Mouse (Mus musculus): ENCODE measurements around the gene Wipi2.

Wipi2 gene

DNA sequence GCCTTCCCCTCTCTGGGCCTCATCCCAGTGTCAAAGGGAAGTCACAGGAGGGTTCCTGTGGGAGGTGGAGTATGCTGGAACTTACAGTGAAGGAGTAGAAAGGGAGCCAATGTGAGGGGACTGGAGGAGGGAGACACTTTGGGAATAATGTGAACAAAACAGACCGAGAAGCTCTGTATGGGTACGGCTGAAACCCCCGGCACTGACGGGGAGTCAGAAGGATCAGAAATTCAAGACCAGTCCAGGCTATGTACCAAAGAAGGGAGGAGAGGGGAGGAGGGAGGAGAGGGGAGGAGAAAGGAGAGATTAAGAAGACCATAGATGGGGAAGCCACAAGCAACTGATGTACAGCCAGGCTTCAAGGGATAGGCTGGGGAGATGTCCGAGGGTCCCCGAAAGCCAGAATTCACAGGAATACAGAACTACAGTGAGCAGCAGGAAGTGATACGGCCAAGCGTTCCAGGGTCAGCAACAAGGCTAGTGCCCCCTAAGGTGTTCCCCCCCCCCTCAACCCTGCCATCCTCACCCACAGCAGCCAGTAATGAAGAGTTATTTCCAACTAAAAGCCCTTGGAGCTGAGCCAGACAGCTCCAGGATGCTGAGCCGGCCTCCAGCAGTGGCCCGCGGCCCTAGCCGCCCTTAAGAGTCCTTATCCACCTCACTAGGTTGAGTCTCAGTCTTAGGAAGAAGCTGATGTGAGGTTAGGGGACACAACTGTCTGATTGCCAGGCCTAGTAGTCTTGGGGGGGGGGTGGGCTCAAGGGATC, 65.7 kb downstream of the Wipi2 start:
- no peak for DNase-seq (ENCODE audit: low spot score)

DNA sequence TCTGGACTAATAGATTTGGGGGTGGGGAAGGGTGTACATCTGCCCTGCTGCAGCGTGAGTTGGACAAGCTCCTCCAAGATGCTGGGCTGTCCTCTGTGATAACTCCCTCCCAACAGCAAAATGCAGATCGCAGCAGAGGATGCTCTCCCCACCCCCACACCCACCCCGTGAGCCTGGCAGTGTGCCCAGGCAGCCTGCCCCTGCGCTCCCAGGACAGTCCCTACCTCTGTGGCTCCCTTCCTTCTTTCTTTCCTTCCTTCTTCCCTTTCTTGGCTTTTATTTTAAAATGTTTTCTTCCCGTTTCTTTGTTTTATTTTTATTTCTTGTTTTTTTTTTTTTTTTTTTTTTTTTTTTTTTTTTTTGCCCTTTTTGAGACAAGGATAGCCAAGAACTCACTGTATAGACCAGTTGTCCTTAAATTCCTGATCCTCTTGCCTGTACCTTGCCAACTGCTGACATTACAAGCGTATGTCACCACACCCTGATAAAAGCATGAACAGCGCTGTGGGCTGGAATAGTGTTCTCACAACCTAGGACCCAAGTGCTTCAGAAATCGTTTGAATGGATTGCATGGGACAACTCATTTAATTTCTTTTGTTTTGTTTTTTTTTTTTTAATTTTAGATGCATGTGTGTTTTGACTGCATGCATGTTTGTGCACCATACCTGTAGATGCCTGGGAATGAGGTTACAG, 66.4 kb downstream of the Wipi2 start:
- DNase-seq (ENCODE audit: low spot score) = no peak

DNA sequence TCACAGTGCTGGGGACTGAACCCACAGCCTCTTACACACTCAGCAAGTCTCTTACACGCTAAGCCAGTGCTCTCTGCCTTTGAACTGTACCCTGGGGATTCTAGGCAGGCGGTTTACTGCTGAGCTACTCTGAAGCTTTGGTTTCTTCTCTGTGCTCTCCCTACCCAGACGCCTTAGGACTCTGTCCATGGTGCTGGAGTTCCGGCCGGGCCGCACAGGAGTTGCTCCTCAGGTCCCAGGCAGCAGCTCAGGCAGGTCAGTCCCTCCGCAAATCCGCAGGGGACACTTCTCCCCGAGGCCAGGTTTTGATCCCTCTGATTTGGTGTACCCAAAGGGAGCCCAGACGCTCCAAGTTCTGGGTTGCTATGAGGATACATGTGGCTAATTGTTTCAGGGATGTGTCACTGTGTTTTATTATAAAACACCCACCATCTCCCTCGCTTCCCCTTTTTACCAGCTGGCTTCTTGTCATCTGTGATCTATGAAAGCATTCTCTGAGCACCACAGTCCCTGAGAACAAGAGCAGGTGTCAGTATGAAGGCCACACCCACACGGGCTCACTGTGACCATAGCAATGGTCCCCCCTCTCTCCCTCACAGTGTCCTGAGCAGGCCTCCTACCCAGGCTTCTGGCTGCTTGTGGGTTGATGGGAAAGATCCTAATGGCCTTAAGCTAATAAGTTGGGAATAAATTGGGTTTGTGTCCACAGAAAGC, 67.3 kb downstream of the Wipi2 start:
- peak; percentile 86 for DNase-seq (ENCODE audit: low spot score)

DNA sequence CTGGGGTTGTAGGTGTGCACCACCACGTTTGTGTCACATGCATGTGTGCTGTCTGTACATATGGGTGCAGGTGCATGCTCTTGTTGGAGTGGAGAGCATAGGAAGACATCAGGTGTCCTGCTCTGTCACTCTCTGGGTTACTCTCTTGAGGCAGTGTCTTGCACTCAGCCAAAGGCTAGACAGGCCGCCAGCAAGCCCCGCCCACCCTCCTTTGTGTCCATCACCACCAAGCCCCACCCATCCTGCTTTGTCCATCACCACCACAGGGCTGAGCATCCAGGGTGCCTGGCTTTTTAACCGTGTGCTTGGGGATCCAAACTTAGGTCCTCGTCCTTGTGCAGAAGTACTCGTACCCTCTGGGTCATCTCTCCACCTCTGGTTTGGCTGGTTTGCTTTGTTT, 68.8 kb downstream of the Wipi2 start:
- DNase-seq (ENCODE audit: low spot score) = no peak

DNA sequence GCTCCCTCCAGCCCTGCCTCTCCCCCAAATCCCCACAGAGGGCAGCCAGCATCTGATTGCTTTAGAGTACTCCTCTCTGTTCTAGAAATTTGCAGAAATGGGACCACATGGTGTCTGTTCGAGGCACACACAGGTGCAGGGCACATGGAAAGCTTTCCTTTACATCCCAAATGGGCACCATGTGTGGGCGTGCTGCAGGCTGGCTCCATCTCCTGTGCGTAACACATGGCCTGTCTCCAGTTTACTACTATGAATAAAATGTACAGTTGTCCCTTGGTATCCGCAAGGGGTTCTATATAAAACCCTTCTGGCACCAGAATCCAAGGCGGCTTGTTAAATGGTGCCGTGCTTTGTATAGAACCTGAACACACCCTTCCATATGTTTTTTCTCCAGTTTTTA, 69.4 kb downstream of the Wipi2 start:
- DNase-seq (ENCODE audit: low spot score) = no peak

DNA sequence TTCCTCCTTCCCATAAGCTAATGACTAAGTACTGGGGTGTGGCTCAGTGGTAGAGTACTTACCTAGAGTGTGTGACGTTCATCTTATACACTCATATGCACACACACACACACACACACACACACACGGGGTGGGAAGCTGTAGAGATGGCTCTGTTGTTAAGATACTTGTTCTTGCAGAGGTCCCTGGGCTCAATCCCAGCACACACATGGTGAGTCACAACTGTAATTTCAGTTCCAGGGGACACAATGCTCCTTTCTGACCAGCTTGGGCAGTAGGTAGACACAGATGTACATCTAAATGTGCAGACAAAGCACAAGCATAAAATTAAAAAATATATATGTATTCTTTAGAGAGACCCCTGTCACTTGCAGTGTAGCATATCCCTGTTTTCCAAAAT, 70.2 kb downstream of the Wipi2 start:
- DNase-seq (ENCODE audit: low spot score) = no peak

DNA sequence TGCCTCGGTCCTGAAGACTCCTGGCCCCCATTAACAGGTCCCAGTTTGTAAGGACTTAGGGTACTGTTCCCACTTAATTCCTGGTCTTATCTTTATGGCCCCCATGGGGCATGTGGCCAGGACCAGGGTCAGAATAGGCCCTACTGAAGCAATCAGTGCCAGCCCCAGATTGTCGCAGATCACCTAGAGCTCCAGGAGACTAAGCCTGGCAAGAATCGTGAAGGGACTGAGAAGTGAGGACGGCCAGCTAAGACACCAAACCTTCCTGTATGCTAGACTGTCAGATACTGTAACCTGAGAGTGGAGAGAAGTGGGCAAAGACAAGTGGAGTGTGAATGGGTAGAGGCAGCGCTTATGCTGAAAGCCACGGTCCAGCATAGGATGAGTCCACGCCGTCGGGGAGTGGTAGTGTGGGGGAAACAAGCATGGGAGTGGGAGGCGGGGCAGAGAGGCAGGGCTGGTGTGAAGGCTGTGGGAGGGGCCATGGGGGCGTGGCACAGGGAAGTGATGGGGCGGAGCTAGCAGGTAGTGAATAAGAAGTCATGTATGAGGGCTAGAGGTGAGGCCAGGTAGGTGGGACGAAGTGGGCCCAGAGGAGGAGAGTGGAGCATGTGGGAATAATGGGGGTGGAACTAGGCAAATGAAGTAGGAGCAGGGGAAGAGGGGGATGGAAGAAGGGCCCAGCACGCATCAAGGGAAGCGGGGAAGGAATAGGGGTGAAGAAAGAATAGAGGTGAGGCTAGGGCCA, 73.5 kb downstream of the Wipi2 start:
- peak; percentile 72 for DNase-seq (ENCODE audit: low spot score)

DNA sequence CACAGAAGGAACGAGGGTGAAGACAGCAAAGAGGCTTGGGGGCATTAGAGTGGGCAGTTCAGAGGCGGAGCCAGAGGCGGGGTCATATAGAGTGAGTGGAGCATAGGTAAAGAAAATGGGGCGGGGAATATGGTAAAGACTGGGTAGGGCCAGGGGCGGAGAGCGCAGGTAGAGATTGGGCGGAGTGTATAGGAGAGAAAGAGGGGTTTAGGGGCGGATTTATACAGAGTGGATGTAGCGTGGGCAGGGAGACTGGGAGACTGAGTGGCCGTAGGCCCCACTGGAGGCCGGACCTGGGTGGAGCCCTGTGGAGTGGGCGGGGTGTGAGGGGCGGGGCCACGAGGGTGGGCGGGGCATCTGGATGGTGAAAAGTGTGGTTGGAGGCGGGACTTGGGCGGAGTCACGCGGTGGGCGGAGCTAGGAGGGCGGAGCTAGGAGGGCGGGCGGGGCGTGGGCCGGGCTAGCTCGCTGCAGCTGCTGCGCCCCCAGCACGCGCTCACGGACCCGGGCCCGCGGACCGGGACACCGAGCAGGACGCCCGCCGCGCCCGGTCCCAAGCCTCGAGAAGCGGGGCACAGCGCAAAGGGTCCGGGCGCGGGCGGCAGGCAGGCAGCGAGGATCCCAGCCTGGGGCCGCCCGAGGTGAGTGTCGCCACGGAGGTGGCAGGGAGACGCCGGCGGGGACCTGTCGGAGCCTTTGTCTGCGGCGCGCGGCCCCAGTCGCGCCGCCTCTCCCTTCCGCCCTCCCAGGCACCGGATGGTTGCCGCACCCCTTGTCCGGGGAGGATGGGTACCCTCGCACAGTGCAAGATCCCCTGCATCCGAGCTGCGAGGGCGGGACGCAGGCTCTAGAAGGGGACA, 74.4 kb downstream of the Wipi2 start:
- DNase-seq (ENCODE audit: low spot score) = peak; percentile 76

DNA sequence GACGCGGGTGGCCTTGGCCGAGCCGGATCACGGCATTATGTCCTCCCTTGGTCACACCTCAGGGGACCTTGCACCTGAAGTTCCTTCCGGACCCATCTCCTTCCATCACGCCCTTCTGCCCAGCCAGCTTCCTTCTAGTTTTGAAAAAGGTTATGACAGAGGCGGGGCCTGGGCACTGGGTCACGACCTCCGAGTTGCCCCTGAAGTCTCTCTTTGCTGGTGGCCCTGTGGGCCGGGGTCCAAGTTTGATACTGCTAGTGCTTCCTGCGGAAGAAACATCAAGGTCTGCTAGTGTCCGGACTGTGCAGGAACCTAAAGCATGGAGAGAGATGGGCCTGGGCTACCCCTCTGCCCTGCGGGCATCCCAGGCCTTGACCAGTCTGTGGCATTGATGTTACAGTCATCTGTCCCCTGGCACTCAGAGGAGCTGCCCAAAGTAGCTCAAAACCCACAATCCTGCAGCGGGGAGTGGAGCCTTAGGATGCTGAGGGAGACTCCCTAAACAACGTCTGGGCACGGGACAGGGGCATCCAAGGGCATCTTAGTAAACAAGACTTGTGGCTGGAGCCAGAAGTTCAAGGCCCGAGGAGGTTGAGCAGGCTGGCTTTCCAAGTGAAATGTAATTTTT, 75.1 kb downstream of the Wipi2 start:
- DNase-seq (ENCODE audit: low spot score) = no peak

DNA sequence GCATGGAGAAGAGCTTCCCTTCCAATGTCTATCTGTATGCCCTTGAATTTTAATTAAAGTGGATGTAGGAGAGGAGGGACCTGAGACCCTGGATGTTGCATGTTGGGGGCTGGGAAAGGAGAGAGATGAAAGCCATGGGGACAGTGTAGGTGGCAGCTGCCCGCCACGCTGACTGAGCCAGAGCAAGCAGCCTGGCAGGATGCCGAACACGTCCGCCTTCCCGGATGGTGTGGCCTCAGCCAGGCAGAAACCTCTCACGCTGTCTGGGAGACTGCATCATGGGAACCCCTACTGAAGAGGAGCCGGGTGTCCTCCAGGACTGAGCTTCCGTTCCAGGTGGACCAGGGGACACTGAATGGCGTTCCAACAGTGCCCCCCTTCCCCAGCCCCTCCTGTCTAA, 76.1 kb downstream of the Wipi2 start:
- DNase-seq (ENCODE audit: low spot score) = no peak

DNA sequence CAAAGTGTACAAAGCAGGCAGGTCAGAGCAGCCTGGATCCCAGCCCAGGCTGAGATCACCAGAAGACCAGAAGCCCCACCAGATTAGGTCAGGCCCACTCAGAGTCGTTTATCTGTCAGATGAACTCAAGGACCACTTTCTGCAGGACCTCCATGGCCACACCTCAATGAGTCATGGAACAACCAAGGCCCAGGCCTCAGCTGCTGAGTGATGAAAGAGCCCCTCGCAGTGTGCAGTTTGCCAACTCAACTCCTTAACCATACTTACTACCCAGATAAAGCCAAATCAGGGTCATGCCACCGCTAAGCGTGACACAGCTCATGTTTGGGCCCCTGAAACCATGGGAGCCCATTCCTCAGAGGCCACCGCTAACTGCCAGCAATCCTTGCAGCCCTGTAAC, 80.2 kb downstream of the Wipi2 start:
- no peak for DNase-seq (ENCODE audit: low spot score)

DNA sequence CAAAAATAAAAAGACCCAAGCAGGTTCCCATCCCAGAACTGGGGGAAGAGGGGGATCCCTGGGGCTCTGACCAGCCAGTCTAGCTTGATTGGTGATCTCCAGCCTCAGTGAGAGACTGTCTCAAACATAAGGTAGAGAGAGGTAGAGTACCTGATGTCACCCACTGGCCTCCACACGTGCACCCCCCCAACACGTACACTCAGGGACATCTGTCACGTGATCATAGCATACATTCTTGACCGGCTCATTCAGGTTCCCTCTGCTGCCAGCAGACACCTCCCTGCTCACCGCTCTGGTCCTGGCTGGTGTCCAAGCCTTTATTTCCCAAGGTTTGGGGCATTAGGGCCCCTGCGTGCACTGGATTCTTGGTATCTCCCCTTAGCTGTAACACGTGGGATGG, 81.9 kb downstream of the Wipi2 start:
- DNase-seq (ENCODE audit: low spot score) = no peak

DNA sequence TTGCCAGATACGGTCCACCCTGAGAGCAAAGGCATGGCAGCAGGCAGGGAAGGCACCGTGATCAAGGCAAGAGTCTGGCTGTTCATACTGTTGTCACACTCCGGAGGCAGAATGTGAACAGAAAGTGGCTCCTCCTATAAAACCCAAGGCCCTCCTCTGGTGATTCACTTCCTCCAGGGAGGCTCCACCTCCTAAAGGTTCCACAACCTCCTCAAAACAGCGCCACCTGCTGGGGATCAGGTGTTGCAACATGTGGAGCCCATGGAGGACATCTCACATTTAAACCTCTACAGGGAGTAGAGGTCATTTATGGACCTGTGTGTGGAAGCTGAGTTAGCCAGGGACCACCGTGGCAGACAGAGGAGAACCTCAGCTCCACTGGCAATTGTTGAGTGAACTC, 84.9 kb downstream of the Wipi2 start:
- peak; percentile 61 for DNase-seq (ENCODE audit: low spot score)

DNA sequence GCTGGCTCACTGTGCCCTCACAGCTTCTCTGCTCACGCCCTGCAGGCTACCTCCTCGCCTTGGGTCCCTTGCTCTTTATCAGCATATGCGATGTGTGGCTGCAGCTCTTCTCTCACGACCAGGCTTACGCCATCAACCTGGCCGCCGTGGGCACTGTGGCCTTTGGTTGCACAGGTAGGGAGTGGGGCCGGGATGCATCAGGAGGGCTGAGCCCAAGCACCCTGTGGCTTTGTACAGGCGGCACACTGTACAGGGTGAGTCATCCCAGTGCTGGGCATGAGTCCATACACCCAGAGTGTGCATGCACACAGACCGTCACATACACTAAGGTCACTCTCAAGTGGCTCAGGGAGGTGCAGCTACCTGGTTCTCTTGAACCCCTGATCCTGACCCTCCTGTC, 86.5 kb downstream of the Wipi2 start:
- no peak for DNase-seq (ENCODE audit: low spot score)

DNA sequence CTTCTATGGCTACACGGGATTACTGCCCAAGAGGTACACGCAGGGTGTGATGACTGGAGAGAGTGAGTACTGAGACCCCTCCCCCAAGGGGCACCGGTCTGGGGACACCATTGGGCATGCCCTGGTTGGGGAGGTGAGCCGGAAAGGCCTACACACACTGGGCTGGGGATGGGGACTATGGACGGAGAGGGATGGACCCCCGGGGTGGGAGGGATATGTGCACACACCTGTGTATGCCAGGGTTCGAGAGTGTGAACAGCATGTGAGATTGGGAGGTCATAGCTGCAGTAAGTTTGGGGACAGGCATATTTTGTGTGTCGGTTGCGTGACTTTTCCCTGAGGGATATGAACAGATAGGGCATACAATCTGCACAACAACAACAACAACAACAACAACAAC, 87.6 kb downstream of the Wipi2 start:
- DNase-seq (ENCODE audit: low spot score) = no peak

DNA sequence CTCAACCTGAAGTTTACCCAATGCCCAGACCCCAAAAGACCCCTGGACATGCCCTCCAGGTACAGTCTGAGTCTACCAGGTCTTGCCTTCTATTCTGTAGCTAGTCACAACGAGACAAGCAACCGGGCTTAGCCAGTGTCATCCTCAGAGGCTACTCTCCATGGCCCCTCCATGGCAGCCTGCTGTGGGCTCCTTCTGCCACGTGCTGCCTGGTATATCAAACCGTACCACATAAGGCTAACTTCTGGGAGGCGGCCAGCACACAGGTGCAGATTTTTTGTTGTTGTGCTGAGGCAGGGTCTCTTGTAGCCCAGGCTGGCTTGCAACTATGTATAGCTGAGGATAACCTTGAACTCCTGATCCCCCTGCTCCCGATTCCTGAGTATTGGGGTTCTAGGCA, 88.6 kb downstream of the Wipi2 start:
- no peak for DNase-seq (ENCODE audit: low spot score)

DNA sequence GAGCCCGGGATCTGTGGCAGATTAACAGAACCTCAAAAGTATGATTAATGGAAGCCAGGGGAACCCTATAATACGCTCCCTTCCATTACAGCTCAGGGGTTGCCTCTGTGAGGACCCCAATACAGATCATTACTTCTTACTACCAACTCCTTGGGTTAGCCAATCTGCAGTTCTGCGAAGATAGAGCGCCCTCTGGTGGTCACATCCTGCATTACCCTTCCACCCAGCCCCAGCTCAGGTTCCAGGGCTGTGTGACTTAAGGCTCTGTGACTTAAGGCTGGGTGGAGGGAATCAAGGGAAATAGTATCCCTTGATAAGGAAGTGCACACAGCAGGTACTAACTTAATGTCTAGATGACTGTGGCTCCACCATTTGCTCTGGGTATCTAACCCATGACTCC, 90.5 kb downstream of the Wipi2 start:
- DNase-seq (ENCODE audit: low spot score) = peak; percentile 95

DNA sequence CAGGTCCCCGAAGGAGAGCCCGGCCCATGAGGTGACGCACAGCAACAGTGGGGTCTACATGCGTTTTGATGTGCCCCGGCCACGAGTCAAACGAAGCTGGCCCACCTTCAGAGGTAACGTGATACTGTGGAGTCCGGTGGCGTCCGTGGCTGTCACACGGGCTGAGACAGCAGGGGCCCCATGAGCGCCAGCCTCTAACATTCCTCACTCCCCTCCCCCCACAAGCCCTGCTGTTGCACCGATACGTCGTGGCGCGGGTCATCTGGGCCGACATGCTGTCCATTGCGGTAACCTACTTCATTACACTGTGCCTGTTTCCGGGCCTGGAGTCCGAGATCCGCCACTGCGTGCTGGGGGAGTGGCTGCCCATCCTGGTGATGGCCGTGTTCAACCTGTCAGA, 91.0 kb downstream of the Wipi2 start:
- DNase-seq (ENCODE audit: low spot score) = peak; percentile 51

DNA sequence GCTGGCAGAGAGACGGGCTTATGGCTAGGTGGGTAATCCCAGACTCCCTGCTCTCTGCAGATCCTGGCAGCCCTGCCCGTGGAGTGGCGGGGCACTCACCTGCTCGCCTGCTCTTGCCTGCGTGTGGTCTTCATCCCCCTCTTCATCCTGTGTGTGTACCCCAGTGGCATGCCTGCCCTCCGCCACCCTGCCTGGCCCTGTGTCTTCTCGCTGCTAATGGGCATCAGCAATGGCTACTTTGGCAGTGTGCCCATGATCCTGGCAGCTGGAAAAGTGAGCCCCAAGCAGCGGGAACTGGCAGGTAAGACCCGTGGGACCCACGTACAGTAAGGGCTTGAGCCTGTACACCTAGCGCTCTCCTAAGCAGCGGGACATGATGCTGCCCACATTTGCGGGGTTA, 92.4 kb downstream of the Wipi2 start:
- DNase-seq (ENCODE audit: low spot score) = peak; percentile 54
